Mouse (Mus musculus) spleen, adult 2 months (tissue): Measurements from ENCODE around the gene Tmem273.

Experiments used
- CTCF ChIP-seq: fragments of 200-500 bp; IDR thresholded peaks from 2 replicates; pipeline ENCODE4 v1.5.1; 2011; ENCODE audit warnings: mild to moderate bottlenecking, inconsistent platforms; ENCODE audit not compliant: insufficient read depth, insufficient read length, insufficient replicate concordance; ENCODE audit errors: extremely low read depth
- POLR2A ChIP-seq: fragments of 200-500 bp; IDR thresholded peaks from 2 replicates; pipeline ENCODE4 v1.6.1; 2011; ENCODE audit warnings: low read depth, low read length, inconsistent platforms

GRCm38 (mm10) chr14:32824267-32825150 lies 38.7 kb downstream of the Tmem273 start:
- no peak for TF ChIP-seq CTCF
- TF ChIP-seq POLR2A: no peak
